Comparison of ENCODE assay signal across 10 mouse cellular contexts in the genomic region with DNA sequence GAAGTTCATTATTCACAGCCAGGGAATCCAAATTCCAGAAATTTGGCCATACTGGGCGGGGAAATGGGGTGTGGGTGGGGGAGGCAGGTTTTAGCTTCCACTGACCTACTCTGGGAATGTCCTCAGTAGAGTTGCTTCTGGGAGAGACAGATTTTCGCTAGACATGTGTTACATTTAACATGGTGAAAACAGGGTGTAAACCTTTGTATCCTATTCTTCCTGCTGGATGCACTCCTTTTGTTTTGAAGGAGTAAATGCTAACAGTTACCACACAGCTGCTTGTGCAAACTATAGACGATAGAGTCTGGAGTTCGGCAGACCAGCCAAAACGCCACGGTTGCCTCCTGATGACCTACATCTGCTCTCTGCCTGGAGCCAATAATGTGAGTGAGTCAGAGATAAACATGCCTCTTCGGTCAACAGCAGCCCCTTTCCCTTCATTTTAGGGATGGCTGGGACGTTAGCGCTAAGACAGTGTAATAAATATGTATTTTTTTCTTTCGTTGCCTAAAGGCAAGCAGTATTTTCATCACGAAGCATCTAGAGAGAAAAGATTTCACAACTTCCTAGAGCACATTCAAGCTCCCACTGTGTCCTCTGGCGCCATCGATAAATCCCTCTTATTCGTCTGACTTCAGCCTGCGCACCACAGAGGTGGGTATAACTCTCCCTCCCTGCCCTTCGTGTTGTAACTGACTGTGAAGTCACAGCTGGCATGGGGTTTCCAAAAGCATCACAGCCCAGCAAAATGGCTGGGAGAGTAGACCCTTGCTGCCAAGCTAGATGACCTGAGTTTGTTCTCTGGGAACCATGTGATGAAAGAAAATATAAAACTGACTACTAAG.
DNase-seq lines count a peak whose midpoint lies in the region; ATAC-seq lines count a peak whose summit lies in the region.
"Had no signal": no experiment of that assay in that cellular context is flagged by ENCODE, and none has a peak within 500 bp of the region (broad histone marks: within the 10 kb centered on the region; RNA-seq: fewer than 3 reads in every experiment).

No protein-coding gene starts in this region.

- H3K27ac ChIP-seq in hindbrain, embryonic 12.5 days: no peak overlapping the region
- no peak overlapping the region for H3K27ac ChIP-seq in hindbrain, embryonic 13.5 days

- ATAC-seq in hindbrain, embryonic 12.5 days (ENCODE audit: low FRiP score): peak; percentile 26; the same call in 1 of the 2 replicates
- ATAC-seq in hindbrain, embryonic 13.5 days (ENCODE audit: low FRiP score): no peak

- no peaks in the 10 kb centered on the region for H3K9me3 ChIP-seq in hindbrain, embryonic 12.5 days (replicated peaks)
- no peaks in the 10 kb centered on the region for H3K9me3 ChIP-seq in hindbrain, embryonic 13.5 days

- 77% methylated on average over 16 of the region's 16 CpGs for WGBS in hindbrain, embryonic 12.5 days
- WGBS in hindbrain, embryonic 13.5 days: 72% methylated on average over 16 of the region's 16 CpGs

- no peaks in the 10 kb centered on the region for H3K27me3 ChIP-seq in hindbrain, embryonic 12.5 days
- H3K27me3 ChIP-seq in hindbrain, embryonic 13.5 days: no peaks in the 10 kb centered on the region
- H3K27me3 ChIP-seq: megakaryocyte, embryonic 14.5 days had no signal

- no peak overlapping the region for H3K9ac ChIP-seq in hindbrain, embryonic 12.5 days
- H3K9ac ChIP-seq in hindbrain, embryonic 13.5 days: no peak overlapping the region

- H3K36me3 ChIP-seq in hindbrain, embryonic 12.5 days: no peaks in the 10 kb centered on the region
- no peaks in the 10 kb centered on the region for H3K36me3 ChIP-seq in hindbrain, embryonic 13.5 days

- peak; percentile 57 for DNase-seq in heart, adult 8-10 months (ENCODE audit: low spot score)
- peak; percentile 3 for DNase-seq in kidney, adult 9 months
- DNase-seq in retina, embryonic 14.5 days (ENCODE audit: low spot score): peak; percentile 15
- no peak for DNase-seq in cerebellum, adult 9-11 months
- no peak for DNase-seq in thymus, postnatal 36 days
- DNase-seq in thymus, adult 18-20 months: no peak
- DNase-seq: thymus, adult 2 months had no signal

- no peak overlapping the region for H3K4me3 ChIP-seq in hindbrain, embryonic 12.5 days
- H3K4me3 ChIP-seq in hindbrain, embryonic 13.5 days: no peak overlapping the region
- H3K4me3 ChIP-seq: megakaryocyte, embryonic 14.5 days had no signal

- no peaks in the 10 kb centered on the region for H3K4me1 ChIP-seq in hindbrain, embryonic 12.5 days
- H3K4me1 ChIP-seq in hindbrain, embryonic 13.5 days (replicated peaks): 0 out of 2 replicates have a peak, but pooled peaks cover 8% of the 10 kb centered on the region
- H3K4me1 ChIP-seq: megakaryocyte, embryonic 14.5 days had no signal

- H3K4me2 ChIP-seq in hindbrain, embryonic 12.5 days (replicated peaks): no peak overlapping the region
- H3K4me2 ChIP-seq in hindbrain, embryonic 13.5 days: no peak overlapping the region

Comparison
In these comparisons a context has a peak if more than half of its experiments do, and no peak if none do; other contexts are left out.
1. DNase-seq: peak in heart, adult 8-10 months (single experiment), kidney, adult 9 months (single experiment) and retina, embryonic 14.5 days (single experiment); none in cerebellum, adult 9-11 months (single experiment), thymus, postnatal 36 days (0 of 2) and thymus, adult 18-20 months (0 of 2).